Mouse (Mus musculus) left cerebral cortex, postnatal 25 days (tissue): ENCODE results near the gene D630045J12Rik. TPM values are rescaled to one million over a fixed set of nuclear protein-coding genes. Genes with fewer than 3 reads are reported as not detected.

Experiments
- DNase-seq, 2 experiments: peaks; one replicate each; pipeline ENCODE4 v3.0.0; 2022; ENCODE audit warnings: low spot score in 2 of 2, mixed read lengths in 1 of 2
- intact Hi-C: fragments of 180-260 bp; cut with DNase I; formaldehyde crosslinking; loops from one replicate; pipeline ENCODE4 v1.15.1; 2025
- total RNA-seq, 2 experiments: library from RNA; stranded (reverse); gene quantifications; 2 replicates each; pipeline ENCODE4 v1.2.3; 2021

Gene D630045J12Rik
- total RNA-seq, 2 experiments from 2014 or later: 41.4 to 48.7 TPM

DNA sequence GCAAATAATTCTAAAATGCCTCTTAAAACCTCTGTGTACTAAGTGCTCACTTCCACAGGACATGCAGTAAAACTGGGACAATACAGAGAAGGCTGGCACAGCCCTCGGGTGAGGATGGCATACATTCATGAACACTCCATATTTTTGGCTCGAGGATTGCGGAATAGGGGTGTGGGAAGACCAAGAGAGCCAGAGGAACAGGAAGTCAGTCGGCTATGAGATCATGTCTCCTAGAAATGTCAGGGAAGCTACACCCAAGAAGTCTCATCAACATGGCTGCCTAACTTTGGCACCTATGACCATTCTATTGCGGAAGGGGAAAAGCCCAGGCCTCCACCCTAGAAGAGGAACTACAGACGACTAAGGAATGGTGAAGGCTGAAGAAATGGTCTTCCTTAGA lies 135.5 kb downstream of the D630045J12Rik start:
- DNase-seq: no peak
- intact Hi-C loops: no loop called here

DNA sequence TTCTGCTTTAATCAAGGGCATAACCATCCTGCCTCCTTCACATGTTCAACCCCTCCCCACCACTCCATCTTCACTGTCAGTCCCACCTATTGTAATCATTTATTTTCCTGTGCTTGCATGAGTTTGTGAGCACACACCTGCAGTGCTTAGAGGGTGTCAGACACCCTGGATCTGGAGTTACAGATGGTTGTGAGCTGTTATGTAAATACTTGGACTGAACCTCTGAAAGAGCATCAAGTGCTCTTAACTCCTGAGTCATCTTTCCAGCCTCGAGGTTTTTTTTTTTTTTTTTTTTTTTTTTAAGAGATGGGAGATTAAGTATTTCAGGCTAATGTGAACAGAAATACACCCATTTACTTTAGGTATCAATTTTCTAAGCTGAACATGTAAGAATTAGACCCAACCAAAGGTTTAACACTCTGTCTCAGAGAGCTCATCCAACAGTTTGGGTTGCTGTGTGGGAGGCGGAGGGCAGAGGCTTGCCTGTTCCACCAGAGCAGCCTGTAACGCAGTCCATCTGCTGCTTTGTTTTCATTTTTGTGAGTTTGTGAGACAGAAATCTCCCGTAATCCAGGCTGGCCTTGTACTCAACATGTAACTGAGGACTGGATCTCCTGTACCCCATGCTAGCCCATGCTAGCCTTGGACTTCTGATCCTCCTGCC lies 137.6 kb downstream of the D630045J12Rik start:
- intact Hi-C loops: no loop called here
- DNase-seq: peak in 1 of 2 experiments; percentile 72

DNA sequence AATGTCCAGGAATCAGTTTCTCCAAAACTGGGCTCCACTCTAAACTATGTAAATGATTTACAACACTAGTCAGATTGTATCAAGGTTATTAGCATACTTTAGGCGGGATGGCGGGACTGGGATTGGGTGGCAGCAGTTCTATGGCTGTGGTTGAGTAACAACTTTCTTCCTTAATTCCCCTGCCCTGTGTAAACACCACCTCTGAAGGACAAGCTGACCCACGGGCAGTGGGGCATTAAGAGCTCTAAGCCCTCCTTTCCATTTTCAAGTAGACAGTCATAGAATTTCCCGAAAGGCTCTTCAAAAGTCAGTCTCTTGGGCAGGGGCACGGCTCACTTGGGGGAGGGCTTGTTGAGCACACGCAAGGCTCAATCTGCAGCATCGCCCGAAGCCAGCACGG lies 142.9 kb downstream of the D630045J12Rik start:
- DNase-seq: no peak
- intact Hi-C loops: no loop called here

GRCm38 (mm10) chr6:38109871-38110270 lies 143.9 kb downstream of the D630045J12Rik start:
- intact Hi-C loops: no loop called here
- DNase-seq: no peak

DNA sequence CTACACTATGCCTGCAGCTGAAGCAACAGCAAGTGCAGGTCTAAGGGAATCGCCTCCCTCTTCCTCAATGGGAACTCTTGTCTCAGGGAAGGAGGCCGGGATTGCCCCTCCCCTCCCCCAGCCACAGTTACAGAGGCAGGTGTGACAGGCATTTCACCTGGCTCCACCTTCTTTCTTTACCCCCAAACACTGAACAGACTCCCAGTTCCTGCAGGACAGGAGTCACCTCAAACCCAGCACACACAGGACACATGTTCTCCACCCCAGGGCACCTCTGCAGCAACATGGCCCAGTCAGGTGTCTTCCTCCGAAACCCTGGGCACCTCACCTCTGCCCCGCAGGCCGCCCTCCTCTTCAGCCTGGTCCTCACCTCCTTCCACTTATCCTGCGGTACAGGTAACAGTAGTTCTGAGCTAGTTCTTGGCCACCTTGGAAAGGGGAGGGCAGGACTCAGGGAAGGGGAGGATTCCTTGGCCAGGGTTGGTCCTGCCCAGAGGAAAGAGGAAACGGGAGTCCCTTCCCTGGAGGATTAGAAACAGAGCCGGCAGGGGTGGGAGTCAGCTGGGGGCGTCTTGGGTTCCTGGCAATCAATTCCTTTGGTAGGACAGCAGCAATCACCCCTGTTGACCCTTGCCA lies 144.5 kb downstream of the D630045J12Rik start, which contains the start of gene Tmem213:
TSS of gene Tmem213 (plus strand) at position 96 of the 636 bp plus-strand sequence.
- intact Hi-C loops: no loop called here
- DNase-seq: no peak

GRCm38 (mm10) chr6:38108449-38108848 lies 145.4 kb downstream of the D630045J12Rik start:
- intact Hi-C loops: no loop called here
- DNase-seq: no peak

DNA sequence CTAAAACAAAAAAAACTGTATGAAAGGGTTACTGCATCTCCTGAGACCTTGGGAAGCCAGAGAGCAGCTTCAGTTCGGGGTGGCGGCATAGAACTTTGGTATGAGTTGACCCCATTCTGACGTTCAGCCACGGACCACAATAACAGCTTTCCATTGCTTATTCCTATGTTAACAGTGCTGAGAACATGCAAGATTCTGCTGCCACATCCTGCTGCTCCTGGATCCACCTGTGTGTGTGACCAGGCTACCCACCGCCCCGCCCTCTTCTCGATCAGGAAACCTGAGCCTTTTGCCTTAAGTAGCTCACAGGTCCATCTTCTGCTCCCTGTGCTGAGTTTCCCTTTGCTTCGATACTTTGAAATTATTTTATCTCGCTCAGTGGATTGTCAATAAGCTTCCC lies 147.9 kb downstream of the D630045J12Rik start:
- DNase-seq: no peak
- intact Hi-C loops: no loop called here

DNA sequence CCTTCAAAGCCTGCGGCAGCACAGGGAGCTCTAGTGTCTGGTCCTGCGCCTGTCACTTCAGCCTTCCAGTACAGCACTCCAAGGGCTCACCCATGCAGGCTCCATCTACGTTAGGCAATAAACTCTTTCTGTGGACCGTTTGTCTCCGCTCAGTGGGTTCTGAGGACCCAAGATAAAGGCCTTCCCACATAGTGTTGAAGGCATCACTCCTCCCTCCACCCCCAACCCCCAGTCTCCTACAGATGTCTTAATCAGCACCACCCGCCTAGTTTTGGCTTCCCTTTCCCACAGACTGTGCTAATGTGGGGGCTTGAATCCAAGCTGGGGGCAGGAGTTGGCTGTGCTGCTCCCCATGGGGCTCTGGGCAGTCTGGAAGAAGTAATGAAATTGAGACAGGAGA lies 150.0 kb downstream of the D630045J12Rik start:
- no peak for DNase-seq
- intact Hi-C loops: no loop called here

GRCm38 (mm10) chr6:38102216-38102795 lies 151.5 kb downstream of the D630045J12Rik start:
- DNase-seq: no peak
- intact Hi-C loops: no loop called here

DNA sequence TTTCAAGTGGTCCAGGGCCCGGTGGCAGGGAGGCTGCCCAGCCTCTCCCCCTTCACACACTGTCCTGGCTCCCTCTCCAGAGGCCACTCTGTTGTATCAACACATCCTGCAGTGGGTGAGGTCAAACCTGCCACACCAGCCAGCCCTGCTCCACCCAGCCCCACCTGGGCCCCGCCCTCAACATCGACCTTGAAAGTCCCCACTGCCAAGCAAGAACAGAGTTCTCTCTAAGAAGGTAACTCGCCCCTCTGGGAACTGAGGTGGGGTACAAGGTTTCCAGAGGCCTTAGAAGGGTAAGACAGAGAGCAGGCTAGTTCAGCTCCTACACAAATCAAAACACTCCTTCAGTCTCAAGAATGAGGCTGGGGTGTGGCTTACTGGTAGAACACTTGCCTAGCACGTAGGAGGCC lies 156.8 kb downstream of the D630045J12Rik start:
- intact Hi-C loops: no loop called here
- DNase-seq: no peak

GRCm38 (mm10) chr6:38094701-38095100 lies 159.1 kb downstream of the D630045J12Rik start:
- intact Hi-C loops: no loop called here

GRCm38 (mm10) chr6:38092539-38092938 lies 161.3 kb downstream of the D630045J12Rik start:
- intact Hi-C loops: no loop called here
- DNase-seq: peak in 1 of 2 experiments; percentile 57

More at GRCm38 (mm10) chr6:38094701-38095100, 159.1 kb downstream of the D630045J12Rik start:
- no peak for DNase-seq

- intact Hi-C loops: no loop called here
- DNase-seq: no peak
Measured at GRCm38 (mm10) chr6:38087242-38088026, 166.4 kb downstream of the D630045J12Rik start.

DNA sequence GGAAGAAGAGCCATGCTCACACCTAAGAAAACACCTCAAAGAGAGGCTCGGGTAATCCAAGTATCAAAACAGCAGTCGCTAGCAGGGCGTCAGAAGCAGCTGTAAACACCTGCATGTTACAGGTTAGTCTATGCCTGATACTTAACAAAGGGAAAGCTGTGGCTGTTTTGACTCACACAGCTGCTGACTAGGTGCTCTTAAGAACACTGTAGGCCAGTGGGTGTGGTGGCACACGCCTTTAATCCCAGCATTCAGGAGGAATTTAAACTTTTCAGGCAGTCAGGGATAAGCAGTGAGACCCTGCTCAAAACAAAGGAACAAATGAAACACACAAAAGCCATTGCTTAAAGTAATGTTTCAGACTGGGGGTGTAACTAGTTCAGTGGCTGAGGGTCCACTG lies 170.6 kb downstream of the D630045J12Rik start:
- intact Hi-C loops: no loop called here
- no peak for DNase-seq

DNA sequence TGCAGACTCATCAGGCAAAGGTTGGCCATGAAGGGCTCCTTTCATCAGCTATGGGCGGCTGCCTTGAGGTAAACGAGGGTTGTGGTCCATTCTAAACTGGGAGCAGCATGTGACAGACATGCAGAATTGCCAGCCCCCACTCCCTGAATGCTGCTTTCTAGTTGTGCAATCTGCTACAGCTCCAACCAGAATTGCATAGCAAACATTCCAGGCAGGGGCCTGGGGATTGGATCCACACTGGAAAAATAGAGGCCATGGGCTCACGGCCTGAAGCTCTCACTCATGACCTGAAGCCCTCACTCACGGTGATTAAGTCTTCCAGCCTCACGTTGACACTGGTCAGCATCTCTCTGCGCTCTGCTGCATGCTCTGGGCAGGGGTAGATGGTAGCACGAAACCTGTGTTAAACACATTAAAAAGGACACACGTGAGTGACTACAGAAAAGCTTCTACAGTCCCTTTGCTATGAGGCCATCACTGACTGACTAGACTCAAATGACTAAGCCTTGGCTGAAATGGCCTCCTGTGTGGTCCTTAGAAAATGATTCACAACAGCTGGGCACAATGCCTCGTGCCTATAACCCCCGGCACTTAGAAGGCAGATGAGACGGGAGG lies 172.0 kb downstream of the D630045J12Rik start:
- intact Hi-C loops: no loop called here
- DNase-seq: no peak

- peak in 1 of 2 experiments; percentile 53 for DNase-seq
- intact Hi-C loops: no loop called here
Measured at GRCm38 (mm10) chr6:38080364-38080763, 173.4 kb downstream of the D630045J12Rik start.

DNA sequence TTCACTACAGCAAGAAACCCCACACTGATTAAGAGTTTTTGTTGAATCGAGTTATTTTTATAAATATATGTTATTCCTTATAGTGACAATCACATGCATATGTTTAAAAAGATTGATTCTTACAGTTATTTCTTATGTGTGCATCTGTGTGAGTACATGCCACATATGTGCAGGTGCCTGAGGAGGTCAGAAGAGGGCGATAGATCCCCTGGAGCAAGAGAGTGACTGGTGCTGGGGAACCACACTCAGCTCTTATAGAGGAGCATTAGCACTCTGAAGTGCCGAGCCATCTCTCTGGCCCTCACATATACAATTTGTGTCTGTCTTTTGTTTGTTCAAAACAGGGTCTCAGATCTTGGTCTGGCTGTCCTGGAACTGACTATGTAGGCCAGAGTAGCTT lies 180.2 kb downstream of the D630045J12Rik start:
- intact Hi-C loops: no loop called here

More for the DNA sequence above, 180.2 kb downstream of the D630045J12Rik start:
- DNase-seq: no peak
